8 mouse cellular contexts compared by ENCODE assay signal in genomic region chr10:63026156-63026794, GRCm38 (mm10). TPM values are rescaled to one million over a fixed set of nuclear protein-coding genes. Genes with fewer than 3 reads are reported as not detected.
DNase-seq lines count a peak whose midpoint lies in the region; ATAC-seq and TF ChIP-seq lines count a peak whose summit lies in the region.
"Had no signal": no experiment of that assay in that cellular context is flagged by ENCODE, and none has a peak within 500 bp of the region (broad histone marks: within the 10 kb centered on the region; RNA-seq: fewer than 3 reads in every experiment).

No protein-coding gene starts in this region.

- H3K36me3 ChIP-seq in hindbrain, embryonic 13.5 days: no peaks in the 10 kb centered on the region
- no peaks in the 10 kb centered on the region for H3K36me3 ChIP-seq in midbrain, embryonic 16.5 days (ENCODE audit: control insufficient read depth, insufficient read depth, low read length)
- H3K36me3 ChIP-seq: liver, embryonic 13.5 days had no signal

- H3K4me2 ChIP-seq in hindbrain, embryonic 13.5 days: peak overlapping the region; percentile 71
- peak overlapping the region; percentile 74 for H3K4me2 ChIP-seq in midbrain, embryonic 16.5 days (ENCODE audit: low read length)
- H3K4me2 ChIP-seq: liver, embryonic 13.5 days had no signal

- no peaks in the 10 kb centered on the region for H3K9me3 ChIP-seq in hindbrain, embryonic 13.5 days
- H3K9me3 ChIP-seq in midbrain, embryonic 16.5 days (replicated peaks; ENCODE audit: control insufficient read depth, low read length, poor library complexity, severe bottlenecking): no peaks in the 10 kb centered on the region
- H3K9me3 ChIP-seq: liver, embryonic 13.5 days had no signal

- H3K4me3 ChIP-seq in hindbrain, embryonic 13.5 days: peak overlapping the region; percentile 20
- peak overlapping the region; percentile 7; the same call in 1 of the 2 replicates for H3K4me3 ChIP-seq in midbrain, embryonic 16.5 days (ENCODE audit: low read depth, low read length)
- H3K4me3 ChIP-seq: liver, embryonic 13.5 days had no signal

- WGBS in hindbrain, embryonic 13.5 days: 7% methylated on average over 8 of the region's 8 CpGs
- 5% methylated on average over 8 of the region's 8 CpGs for WGBS in midbrain, embryonic 16.5 days

- no peaks in the 10 kb centered on the region for H3K27me3 ChIP-seq in hindbrain, embryonic 13.5 days
- no peaks in the 10 kb centered on the region for H3K27me3 ChIP-seq in midbrain, embryonic 16.5 days (ENCODE audit: control insufficient read depth, insufficient read depth, low read depth, low read length)
- H3K27me3 ChIP-seq: liver, embryonic 13.5 days had no signal

- no peak for TF ChIP-seq POLR2A in brain, embryonic 14.5 days (IDR thresholded peaks at IDR 0.05; ENCODE audit: borderline replicate concordance, extremely low read depth, insufficient read depth, insufficient read length, poor library complexity, severe bottlenecking)

- peaks cover 47% of the 10 kb centered on the region for H3K4me1 ChIP-seq in hindbrain, embryonic 13.5 days (replicated peaks)
- peaks cover 41% of the 10 kb centered on the region for H3K4me1 ChIP-seq in midbrain, embryonic 16.5 days (ENCODE audit: control insufficient read depth, insufficient read depth, low read length)

- no peak for ATAC-seq in hindbrain, embryonic 13.5 days (ENCODE audit: low FRiP score)
- no peak for ATAC-seq in midbrain, embryonic 16.5 days

- TF ChIP-seq CTCF in brain, embryonic 14.5 days (IDR thresholded peaks at IDR 0.05; ENCODE audit: borderline replicate concordance, extremely low read depth, insufficient read depth, insufficient read length): no peak

- DNase-seq in brain, embryonic 14.5 days (ENCODE audit: low read depth): peak; percentile 95
- DNase-seq in embryo, embryonic 9.5 days (ENCODE audit: extremely low spot score): peak; percentile 62
- no peak for DNase-seq in thymus, postnatal 25 days
- no peak for DNase-seq in cerebellum, postnatal 4 days (ENCODE audit: low spot score in 2 of 2)
- DNase-seq in adrenal gland, adult 8-10 months: no peak
- DNase-seq: liver, embryonic 13.5 days had no signal

- peak overlapping the region; percentile 100 for H3K27ac ChIP-seq in hindbrain, embryonic 13.5 days
- H3K27ac ChIP-seq in midbrain, embryonic 16.5 days (ENCODE audit: low read length): peak overlapping the region; percentile 100
- H3K27ac ChIP-seq: liver, embryonic 13.5 days had no signal

- H3K9ac ChIP-seq in hindbrain, embryonic 13.5 days: peak overlapping the region; percentile 63
- H3K9ac ChIP-seq in midbrain, embryonic 16.5 days (ENCODE audit: low read depth, low read length): peak overlapping the region; percentile 13; the same call in 1 of the 2 replicates
- H3K9ac ChIP-seq: liver, embryonic 13.5 days had no signal

RNA-seq across cellular contexts. Expression of gene Pbld2, which starts 2.2 kb away (rescaled TPM):
- polyA plus RNA-seq in brain, embryonic 14.5 days (2012; rRNA removed): 1.7 and 1.9 TPM in 2 replicates
- 0.88 and 1.1 TPM in 2 replicates for polyA plus RNA-seq in hindbrain, embryonic 13.5 days (2015; fragmentation: Nextera tagmentation; extraction: Ambion mirVana)
- 0.77 and 0.80 TPM in 2 replicates for polyA plus RNA-seq in midbrain, embryonic 16.5 days (2015; fragmentation: Nextera tagmentation; extraction: Ambion mirVana)
- total RNA-seq in adrenal gland, adult 8-10 months (2022): 1 to 10 TPM; 4.4 to 6.3 (median 5.1) TPM

RNA-seq across cellular contexts. Expression of gene Hnrnph3, which starts 2.3 kb away (rescaled TPM):
- polyA plus RNA-seq in brain, embryonic 14.5 days (2012; rRNA removed): 137 and 177 TPM in 2 replicates
- polyA plus RNA-seq in hindbrain, embryonic 13.5 days (2015; fragmentation: Nextera tagmentation; extraction: Ambion mirVana): 193 and 195 TPM in 2 replicates
- 140 and 167 TPM in 2 replicates for polyA plus RNA-seq in midbrain, embryonic 16.5 days (2015; fragmentation: Nextera tagmentation; extraction: Ambion mirVana)
- 10 to 100 TPM; 33.2 to 80.1 (median 50.9) TPM for total RNA-seq in adrenal gland, adult 8-10 months (2022)

RNA-seq across cellular contexts. Expression of gene Pbld1, which starts 33.7 kb away (rescaled TPM):
- polyA plus RNA-seq in brain, embryonic 14.5 days (2012; rRNA removed): 0.12 and 0.33 TPM in 2 replicates
- 1.2 and 1.6 TPM in 2 replicates for polyA plus RNA-seq in hindbrain, embryonic 13.5 days (2015; fragmentation: Nextera tagmentation; extraction: Ambion mirVana)
- 0.50 TPM in 2 replicates for polyA plus RNA-seq in midbrain, embryonic 16.5 days (2015; fragmentation: Nextera tagmentation; extraction: Ambion mirVana)
- total RNA-seq in adrenal gland, adult 8-10 months (2022): 1 to 10 TPM in 3 of 4 experiments, under 1 TPM in 1; 0.78 to 3.3 (median 1.6) TPM

RNA-seq across cellular contexts. Expression of gene Rufy2, which starts 46.3 kb away (rescaled TPM):
- 32.5 and 39.0 TPM in 2 replicates for polyA plus RNA-seq in brain, embryonic 14.5 days (2012; rRNA removed)
- polyA plus RNA-seq in hindbrain, embryonic 13.5 days (2015; fragmentation: Nextera tagmentation; extraction: Ambion mirVana): 52.6 and 57.0 TPM in 2 replicates
- polyA plus RNA-seq in midbrain, embryonic 16.5 days (2015; fragmentation: Nextera tagmentation; extraction: Ambion mirVana): 61.2 and 63.0 TPM in 2 replicates
- total RNA-seq in adrenal gland, adult 8-10 months (2022): 10 to 100 TPM; 17.3 to 39.9 (median 27.8) TPM

Comparison
In these comparisons a context has a peak if more than half of its experiments do, and no peak if none do; other contexts are left out.
1. DNase-seq: peak in brain, embryonic 14.5 days (single experiment) and embryo, embryonic 9.5 days (single experiment); none in thymus, postnatal 25 days (single experiment), cerebellum, postnatal 4 days (0 of 2) and adrenal gland, adult 8-10 months (single experiment).